In the genomic region with DNA sequence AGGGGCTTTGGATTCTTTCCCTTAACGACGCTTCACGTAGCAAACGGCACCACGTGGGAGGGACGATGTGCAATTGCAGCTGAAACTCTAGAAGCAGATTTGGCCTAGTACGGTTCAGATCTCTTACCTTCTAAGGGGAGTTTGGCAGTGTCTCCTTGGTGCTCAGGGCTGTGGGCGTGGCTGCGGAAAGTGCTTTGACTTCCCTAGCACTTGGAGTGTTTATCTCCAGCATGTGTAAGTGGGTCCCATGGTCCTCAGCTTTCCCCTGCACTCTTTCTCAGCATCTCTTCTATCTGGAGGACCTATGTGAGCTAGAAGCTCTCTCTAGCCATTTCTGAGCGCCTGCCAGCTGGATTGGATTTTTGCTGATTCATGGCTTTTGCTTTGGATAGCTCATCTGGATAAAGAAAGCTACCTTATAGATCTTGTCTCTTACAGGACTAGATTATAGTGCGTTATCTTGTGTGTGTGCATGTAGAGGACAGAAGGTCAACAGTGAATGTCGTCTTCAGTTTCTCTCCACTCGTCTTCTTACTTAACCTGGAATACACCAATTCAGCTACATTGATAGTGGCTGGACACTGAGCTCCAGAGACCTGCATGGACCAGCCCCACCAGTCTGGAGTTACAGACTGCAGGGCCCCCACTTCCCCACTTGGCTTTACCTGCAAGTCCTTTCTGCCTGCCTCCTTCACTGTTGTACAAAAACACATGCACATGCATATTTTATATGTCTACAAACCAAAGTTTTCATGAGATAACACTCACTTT, we compare ENCODE assay signal across 19 mouse cellular contexts.
DNase-seq lines count a peak whose midpoint lies in the region; ATAC-seq and TF ChIP-seq lines count a peak whose summit lies in the region.
"Had no signal": no experiment of that assay in that cellular context is flagged by ENCODE, and none has a peak within 500 bp of the region (broad histone marks: within the 10 kb centered on the region; RNA-seq: fewer than 3 reads in every experiment).

No protein-coding gene starts in this region.

- WGBS in embryonic facial prominence, embryonic 14.5 days = 55% methylated on average over 13 of the region's 13 CpGs
- 69% methylated on average over 13 of the region's 13 CpGs for WGBS in embryonic facial prominence, embryonic 10.5 days
- 43% methylated on average over 13 of the region's 13 CpGs for WGBS in kidney, postnatal 0 days
- WGBS in lung, postnatal 0 days = 43% methylated on average over 13 of the region's 13 CpGs
- WGBS in neural tube, embryonic 15.5 days = 69% methylated on average over 13 of the region's 13 CpGs

- no peak overlapping the region for H3K4me3 ChIP-seq in embryonic facial prominence, embryonic 14.5 days (ENCODE audit: low read depth, low read length)
- no peak overlapping the region for H3K4me3 ChIP-seq in embryonic facial prominence, embryonic 10.5 days
- H3K4me3 ChIP-seq in kidney, postnatal 0 days (replicated peaks; ENCODE audit: low read depth, low read length) = no peak overlapping the region
- H3K4me3 ChIP-seq in lung, postnatal 0 days (ENCODE audit: low read depth, low read length) = no peak overlapping the region
- no peak overlapping the region for H3K4me3 ChIP-seq in neural tube, embryonic 15.5 days (replicated peaks)
- H3K4me3 ChIP-seq: embryonic facial prominence, embryonic 12.5 days; heart, embryonic 15.5 days; hindbrain, embryonic 10.5 days; liver, embryonic 15.5 days; midbrain, embryonic 10.5 days; myocyte had no signal

- H3K4me2 ChIP-seq in embryonic facial prominence, embryonic 14.5 days (ENCODE audit: low read depth, low read length) = no peak overlapping the region
- no peak overlapping the region for H3K4me2 ChIP-seq in kidney, postnatal 0 days (ENCODE audit: low read length)
- H3K4me2 ChIP-seq in lung, postnatal 0 days (replicated peaks; ENCODE audit: low read depth, low read length) = no peak overlapping the region
- no peak overlapping the region for H3K4me2 ChIP-seq in neural tube, embryonic 15.5 days
- H3K4me2 ChIP-seq: embryonic facial prominence, embryonic 12.5 days; heart, embryonic 15.5 days; liver, embryonic 15.5 days had no signal

- DNase-seq in embryonic facial prominence, embryonic 14.5 days (ENCODE audit: low spot score) = peak; percentile 71
- no peak for DNase-seq in embryonic facial prominence, embryonic 10.5 days (ENCODE audit: low spot score)
- peak; percentile 31 for DNase-seq in kidney, postnatal 0 days (ENCODE audit: low spot score)
- no peak for DNase-seq in kidney, adult 18-20 months
- peak; percentile 84 for DNase-seq in lung, postnatal 0 days (ENCODE audit: low spot score)
- DNase-seq in yolk sac, embryonic 10.5 days (ENCODE audit: low spot score) = peak; percentile 29
- DNase-seq: adrenal gland, postnatal 14 days; cerebellum, adult 9-11 months; gastrocnemius, postnatal 14 days; layer of hippocampus, postnatal 36 days; thymus, postnatal 36 days had no signal

- H3K4me1 ChIP-seq in embryonic facial prominence, embryonic 14.5 days (ENCODE audit: control insufficient read depth, insufficient read depth, low read length) = 0 out of 2 replicates have a peak, but pooled peaks cover 4% of the 10 kb centered on the region
- H3K4me1 ChIP-seq in embryonic facial prominence, embryonic 10.5 days = peaks cover 13% of the 10 kb centered on the region
- no peaks in the 10 kb centered on the region for H3K4me1 ChIP-seq in kidney, postnatal 0 days (replicated peaks; ENCODE audit: insufficient read depth, low read length)
- no peaks in the 10 kb centered on the region for H3K4me1 ChIP-seq in lung, postnatal 0 days (ENCODE audit: insufficient read depth, low read depth, low read length)
- H3K4me1 ChIP-seq in neural tube, embryonic 15.5 days = no peaks in the 10 kb centered on the region
- H3K4me1 ChIP-seq: embryonic facial prominence, embryonic 12.5 days had no signal

- H3K36me3 ChIP-seq in embryonic facial prominence, embryonic 14.5 days (ENCODE audit: control insufficient read depth, insufficient read depth, low read length) = no peaks in the 10 kb centered on the region
- no peaks in the 10 kb centered on the region for H3K36me3 ChIP-seq in embryonic facial prominence, embryonic 10.5 days (replicated peaks)
- no peaks in the 10 kb centered on the region for H3K36me3 ChIP-seq in kidney, postnatal 0 days (ENCODE audit: insufficient read depth, low read length)
- no peaks in the 10 kb centered on the region for H3K36me3 ChIP-seq in lung, postnatal 0 days (ENCODE audit: insufficient read depth, low read length)
- H3K36me3 ChIP-seq in neural tube, embryonic 15.5 days = no peaks in the 10 kb centered on the region
- H3K36me3 ChIP-seq: embryonic facial prominence, embryonic 12.5 days; heart, embryonic 15.5 days; hindbrain, embryonic 10.5 days; liver, embryonic 15.5 days; midbrain, embryonic 10.5 days had no signal

- no peak overlapping the region for H3K9ac ChIP-seq in embryonic facial prominence, embryonic 14.5 days (ENCODE audit: low read depth, low read length)
- H3K9ac ChIP-seq in kidney, postnatal 0 days (ENCODE audit: low read depth, low read length) = no peak overlapping the region
- no peak overlapping the region for H3K9ac ChIP-seq in lung, postnatal 0 days (replicated peaks; ENCODE audit: low read depth)
- H3K9ac ChIP-seq in neural tube, embryonic 15.5 days (replicated peaks) = no peak overlapping the region
- H3K9ac ChIP-seq: embryonic facial prominence, embryonic 12.5 days; heart, embryonic 15.5 days; liver, embryonic 15.5 days had no signal

- no peaks in the 10 kb centered on the region for H3K27me3 ChIP-seq in embryonic facial prominence, embryonic 14.5 days (replicated peaks; ENCODE audit: control insufficient read depth, insufficient read depth, low read length)
- no peaks in the 10 kb centered on the region for H3K27me3 ChIP-seq in embryonic facial prominence, embryonic 10.5 days (replicated peaks; ENCODE audit: low read depth, poor library complexity, severe bottlenecking)
- H3K27me3 ChIP-seq in kidney, postnatal 0 days (ENCODE audit: insufficient read depth, low read length) = no peaks in the 10 kb centered on the region
- no peaks in the 10 kb centered on the region for H3K27me3 ChIP-seq in lung, postnatal 0 days (replicated peaks; ENCODE audit: insufficient read depth, low read length)
- H3K27me3 ChIP-seq in neural tube, embryonic 15.5 days (replicated peaks) = no peaks in the 10 kb centered on the region
- H3K27me3 ChIP-seq: embryonic facial prominence, embryonic 12.5 days; liver, embryonic 15.5 days had no signal

- TF ChIP-seq EP300 in lung, postnatal 0 days (IDR thresholded peaks at IDR 0.05) = peak; percentile 61

- no peak for ATAC-seq in embryonic facial prominence, embryonic 14.5 days (ENCODE audit: low read depth)
- no peak for ATAC-seq in kidney, postnatal 0 days (replicated peaks; ENCODE audit: low FRiP score, low read depth)
- ATAC-seq in lung, postnatal 0 days = peak; percentile 86
- ATAC-seq in neural tube, embryonic 15.5 days (ENCODE audit: low FRiP score) = no peak
- ATAC-seq in CD4-positive, CD25-positive, alpha-beta regulatory T cell, adult 4 months = no peak

- H3K27ac ChIP-seq in embryonic facial prominence, embryonic 14.5 days (replicated peaks; ENCODE audit: low read depth, low read length) = no peak overlapping the region
- no peak overlapping the region for H3K27ac ChIP-seq in embryonic facial prominence, embryonic 10.5 days (replicated peaks)
- H3K27ac ChIP-seq in kidney, postnatal 0 days = no peak overlapping the region
- H3K27ac ChIP-seq in lung, postnatal 0 days (ENCODE audit: low read length) = no peak overlapping the region
- H3K27ac ChIP-seq in neural tube, embryonic 15.5 days (replicated peaks) = no peak overlapping the region
- H3K27ac ChIP-seq: embryonic facial prominence, embryonic 12.5 days; heart, embryonic 15.5 days; hindbrain, embryonic 10.5 days; midbrain, embryonic 10.5 days had no signal

- no peaks in the 10 kb centered on the region for H3K9me3 ChIP-seq in embryonic facial prominence, embryonic 14.5 days (ENCODE audit: control insufficient read depth, low read length)
- no peaks in the 10 kb centered on the region for H3K9me3 ChIP-seq in embryonic facial prominence, embryonic 10.5 days
- H3K9me3 ChIP-seq in kidney, postnatal 0 days (replicated peaks; ENCODE audit: low read length) = no peaks in the 10 kb centered on the region
- no peaks in the 10 kb centered on the region for H3K9me3 ChIP-seq in lung, postnatal 0 days (ENCODE audit: low read length)
- H3K9me3 ChIP-seq in neural tube, embryonic 15.5 days (replicated peaks) = no peaks in the 10 kb centered on the region
- H3K9me3 ChIP-seq: embryonic facial prominence, embryonic 12.5 days; heart, embryonic 15.5 days; hindbrain, embryonic 10.5 days; liver, embryonic 15.5 days; midbrain, embryonic 10.5 days had no signal

- no peak for TF ChIP-seq CTCF in kidney, postnatal 0 days (IDR thresholded peaks at IDR 0.05; ENCODE audit: low read depth)
- no peak for TF ChIP-seq CTCF in lung, postnatal 0 days (IDR thresholded peaks at IDR 0.05)

Comparison
In these comparisons a context has a peak if more than half of its experiments do, and no peak if none do; other contexts are left out.
1. DNase-seq: peak in embryonic facial prominence, embryonic 14.5 days (single experiment), kidney, postnatal 0 days (single experiment), lung, postnatal 0 days (single experiment) and yolk sac, embryonic 10.5 days (single experiment); none in embryonic facial prominence, embryonic 10.5 days (single experiment) and kidney, adult 18-20 months (single experiment).